Mouse (Mus musculus): ENCODE measurements around the gene Lsm11. TPM values are rescaled to one million over a fixed set of nuclear protein-coding genes. Genes with fewer than 3 reads are reported as not detected.
A peak's percentile ranks its signal among the peaks of the same experiment; 100 is the strongest.

Lsm11 gene
- polyA plus RNA-seq, 1 experiment from 2014 or later: 1.7 TPM

DNA sequence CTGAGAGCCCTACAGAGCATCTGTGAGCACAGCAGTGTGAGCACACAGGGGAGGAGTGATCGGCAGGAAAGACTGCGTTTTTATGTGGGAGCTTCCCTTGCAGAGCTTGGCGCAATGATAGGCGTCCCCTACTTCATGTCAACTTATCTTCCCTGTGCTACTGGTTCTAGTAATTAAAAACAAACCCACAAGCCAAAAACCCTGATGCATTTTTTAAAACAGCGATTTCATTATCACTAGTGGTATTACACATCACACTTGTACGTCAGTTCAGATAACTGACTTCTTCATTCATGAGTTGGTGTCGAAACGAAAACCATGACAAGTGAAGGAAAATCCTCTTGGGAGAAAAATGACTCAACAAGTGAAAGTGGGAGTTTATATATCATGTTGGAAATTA is 5.8 kb downstream of the Lsm11 start:
- Histone ChIP-seq H3K4me2 (ENCODE audit: low read depth, low read length) (no peak overlapping the region), H3K9ac (ENCODE audit: low read depth, low read length) (no peak overlapping the region), H3K27ac (ENCODE audit: low read length) (no peak overlapping the region), H3K27me3 (ENCODE audit: control insufficient read depth, insufficient read depth, low read depth, low read length) (no peaks in the 10 kb centered on the region), H3K4me3 (ENCODE audit: low read depth, low read length) (no peak overlapping the region), H3K36me3 (ENCODE audit: control insufficient read depth, insufficient read depth) (no peaks in the 10 kb centered on the region), H3K4me1 (ENCODE audit: control insufficient read depth, low read depth, low read length) (peaks cover 10% of the 10 kb centered on the region), H3K9me3 (replicated peaks; ENCODE audit: control insufficient read depth, low read length) (no peaks in the 10 kb centered on the region)
- no peak for ATAC-seq (ENCODE audit: low read depth)
- WGBS (ENCODE audit: insufficient replicate concordance): 58% methylated on average over 8 of the region's 8 CpGs

DNA sequence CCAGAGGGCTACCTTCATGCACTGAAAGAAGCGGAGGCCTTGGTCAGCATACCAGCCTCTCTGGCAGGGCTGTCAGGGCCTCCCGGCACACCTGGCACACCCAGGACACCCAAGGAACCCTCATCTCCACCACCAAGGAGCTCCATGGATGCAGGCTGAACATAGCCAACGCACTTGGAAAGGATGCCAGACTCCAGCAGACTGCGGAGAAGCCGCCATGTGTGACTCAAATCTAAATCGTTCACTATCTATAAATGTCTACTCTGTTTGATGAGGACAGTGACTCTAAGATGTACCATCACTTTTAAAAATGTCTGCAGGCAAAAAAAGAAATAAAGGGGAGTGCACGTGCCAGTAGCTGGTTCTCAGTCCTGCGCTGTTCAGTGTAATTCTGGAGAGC is 7.3 kb downstream of the Lsm11 start:
- ATAC-seq (ENCODE audit: low read depth): no peak
- WGBS (ENCODE audit: insufficient replicate concordance): 85% methylated on average over 8 of the region's 8 CpGs

DNA sequence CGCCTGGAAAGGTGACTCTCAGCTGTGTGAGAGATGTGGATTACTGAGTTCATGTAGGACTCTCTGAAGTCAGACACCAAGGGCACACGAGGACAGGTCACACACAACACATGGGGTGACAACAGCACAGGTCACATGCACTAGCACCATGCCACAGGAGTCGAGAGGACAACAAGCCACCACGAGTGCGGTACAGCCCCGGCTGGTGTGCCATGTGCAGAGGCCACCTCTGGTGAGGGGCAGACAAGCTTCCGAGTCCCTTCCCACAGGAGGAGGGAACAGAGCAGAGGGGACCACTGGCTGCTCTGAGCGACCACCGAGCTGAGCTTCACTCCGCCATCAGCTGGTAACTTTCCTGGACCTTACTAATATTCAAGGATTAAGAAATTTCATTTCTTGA is 12.0 kb downstream of the Lsm11 start:
- no peaks in the 10 kb centered on the region for H3K27me3 ChIP-seq (ENCODE audit: control insufficient read depth, insufficient read depth, low read depth, low read length)
- no peak overlapping the region for H3K27ac ChIP-seq (ENCODE audit: low read length)
- no peaks in the 10 kb centered on the region; the same call in 1 of the 2 replicates for H3K36me3 ChIP-seq (ENCODE audit: control insufficient read depth, insufficient read depth)
- no peaks in the 10 kb centered on the region for H3K4me1 ChIP-seq (ENCODE audit: control insufficient read depth, low read depth, low read length)
- H3K4me2 ChIP-seq (ENCODE audit: low read depth, low read length): no peak overlapping the region
- H3K4me3 ChIP-seq (ENCODE audit: low read depth, low read length): no peak overlapping the region
- WGBS (ENCODE audit: insufficient replicate concordance): 80% methylated on average over 10 of the region's 10 CpGs
- H3K9ac ChIP-seq (ENCODE audit: low read depth, low read length): no peak overlapping the region
- ATAC-seq (ENCODE audit: low read depth): no peak
- H3K9me3 ChIP-seq (replicated peaks; ENCODE audit: control insufficient read depth, low read length): no peaks in the 10 kb centered on the region

More for the DNA sequence above, 7.3 kb downstream of the Lsm11 start:
- Histone ChIP-seq H3K27me3 (ENCODE audit: control insufficient read depth, insufficient read depth, low read depth, low read length) (no peaks in the 10 kb centered on the region), H3K4me3 (ENCODE audit: low read depth, low read length) (no peak overlapping the region), H3K4me1 (ENCODE audit: control insufficient read depth, low read depth, low read length) (no peaks in the 10 kb centered on the region), H3K36me3 (ENCODE audit: control insufficient read depth, insufficient read depth) (no peaks in the 10 kb centered on the region), H3K9me3 (replicated peaks; ENCODE audit: control insufficient read depth, low read length) (no peaks in the 10 kb centered on the region), H3K4me2 (ENCODE audit: low read depth, low read length) (no peak overlapping the region), H3K9ac (ENCODE audit: low read depth, low read length) (no peak overlapping the region), H3K27ac (ENCODE audit: low read length) (no peak overlapping the region)

DNA sequence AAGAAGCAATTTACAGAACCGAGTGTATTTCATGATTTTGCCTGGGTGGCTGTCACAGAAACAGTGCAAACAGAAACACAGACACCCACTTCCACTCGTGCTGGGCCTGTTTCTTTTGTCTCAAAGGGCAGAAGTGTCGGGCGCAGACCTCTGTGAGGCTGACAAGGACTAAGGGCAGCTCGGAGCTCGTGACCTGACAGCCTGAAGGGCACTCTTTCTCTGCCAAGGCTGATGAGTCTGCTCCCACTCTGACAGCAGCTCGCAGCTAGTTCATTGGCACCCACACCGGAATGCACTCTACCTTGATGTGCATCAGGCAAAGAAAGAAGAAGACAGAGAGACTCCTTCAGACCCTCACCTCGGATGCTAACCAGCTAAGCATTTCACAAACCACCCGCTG is 15.2 kb downstream of the Lsm11 start:
- Histone ChIP-seq H3K36me3 (ENCODE audit: control insufficient read depth, insufficient read depth) (no peaks in the 10 kb centered on the region; the same call in 1 of the 2 replicates), H3K27ac (ENCODE audit: low read length) (no peak overlapping the region), H3K9ac (ENCODE audit: low read depth, low read length) (no peak overlapping the region), H3K9me3 (replicated peaks; ENCODE audit: control insufficient read depth, low read length) (no peaks in the 10 kb centered on the region), H3K4me3 (ENCODE audit: low read depth, low read length) (no peak overlapping the region), H3K4me1 (ENCODE audit: control insufficient read depth, low read depth, low read length) (no peaks in the 10 kb centered on the region), H3K4me2 (ENCODE audit: low read depth, low read length) (no peak overlapping the region), H3K27me3 (ENCODE audit: control insufficient read depth, insufficient read depth, low read depth, low read length) (no peaks in the 10 kb centered on the region)
- no peak for ATAC-seq (ENCODE audit: low read depth)
- 73% methylated on average over 10 of the region's 10 CpGs for WGBS (ENCODE audit: insufficient replicate concordance)

DNA sequence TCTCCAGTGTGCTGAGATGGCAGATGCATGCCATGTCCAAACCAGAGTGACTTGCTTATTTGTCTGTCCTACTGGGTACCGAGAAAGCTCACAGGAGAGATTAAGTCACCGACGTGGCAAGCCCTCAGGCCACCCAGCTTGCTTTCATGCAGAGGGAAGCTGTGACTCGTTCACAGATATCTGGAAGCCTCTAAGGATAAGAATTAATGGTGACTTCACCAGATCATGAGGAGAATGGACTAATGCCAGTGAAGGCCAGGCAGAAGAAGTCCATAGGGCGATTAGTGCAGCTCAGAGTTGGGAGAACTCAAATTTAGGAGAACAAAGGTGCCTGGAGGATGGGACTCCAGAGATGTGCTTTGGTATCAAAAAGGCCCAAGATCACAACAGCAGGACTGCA is 17.3 kb downstream of the Lsm11 start:
- Histone ChIP-seq H3K9ac (ENCODE audit: low read depth, low read length) (no peak overlapping the region), H3K9me3 (replicated peaks; ENCODE audit: control insufficient read depth, low read length) (no peaks in the 10 kb centered on the region), H3K27ac (ENCODE audit: low read length) (no peak overlapping the region), H3K27me3 (ENCODE audit: control insufficient read depth, insufficient read depth, low read depth, low read length) (no peaks in the 10 kb centered on the region), H3K4me2 (ENCODE audit: low read depth, low read length) (no peak overlapping the region), H3K4me3 (ENCODE audit: low read depth, low read length) (no peak overlapping the region), H3K4me1 (ENCODE audit: control insufficient read depth, low read depth, low read length) (no peaks in the 10 kb centered on the region), H3K36me3 (ENCODE audit: control insufficient read depth, insufficient read depth) (no peaks in the 10 kb centered on the region; the same call in 1 of the 2 replicates)
- ATAC-seq (ENCODE audit: low read depth): no peak
- WGBS (ENCODE audit: insufficient replicate concordance): 55% methylated on average over 5 of the region's 5 CpGs

DNA sequence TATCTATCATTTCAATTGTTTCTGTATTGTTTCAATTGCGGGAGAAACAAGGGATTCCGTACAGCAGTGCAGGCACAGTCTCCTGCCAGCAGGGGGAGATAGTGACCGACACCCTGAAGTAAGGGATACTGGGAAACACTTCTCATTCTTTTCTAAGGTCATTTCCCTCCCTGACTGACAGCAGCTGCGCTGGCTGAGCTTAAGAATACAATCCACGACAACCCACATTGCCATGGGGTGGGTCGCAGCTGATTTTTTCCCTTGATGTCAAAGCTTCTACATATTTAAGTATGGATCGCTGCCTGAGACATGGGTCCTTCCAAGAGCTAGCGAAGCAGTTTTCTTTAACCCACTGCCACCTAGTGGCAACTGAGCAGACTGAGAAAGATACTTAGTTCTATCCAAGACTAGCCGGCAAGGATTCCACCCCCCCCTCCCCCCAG is 18.1 kb downstream of the Lsm11 start:
- peak overlapping the region; percentile 56 for H3K4me3 ChIP-seq (ENCODE audit: low read depth, low read length)
- peak overlapping the region; percentile 78 for H3K4me2 ChIP-seq (ENCODE audit: low read depth, low read length)
- H3K27ac ChIP-seq (ENCODE audit: low read length): no peak overlapping the region
- under 1% methylated on average over 9 of the region's 9 CpGs for WGBS (ENCODE audit: insufficient replicate concordance)
- peak overlapping the region; percentile 52 for H3K9ac ChIP-seq (ENCODE audit: low read depth, low read length)
- H3K27me3 ChIP-seq (ENCODE audit: control insufficient read depth, insufficient read depth, low read depth, low read length): no peaks in the 10 kb centered on the region
- H3K36me3 ChIP-seq (ENCODE audit: control insufficient read depth, insufficient read depth): no peaks in the 10 kb centered on the region; the same call in 1 of the 2 replicates
- ATAC-seq (ENCODE audit: low read depth): peak; percentile 82
- H3K9me3 ChIP-seq (replicated peaks; ENCODE audit: control insufficient read depth, low read length): no peaks in the 10 kb centered on the region
- no peaks in the 10 kb centered on the region; the same call in 1 of the 2 replicates for H3K4me1 ChIP-seq (ENCODE audit: control insufficient read depth, low read depth, low read length)

DNA sequence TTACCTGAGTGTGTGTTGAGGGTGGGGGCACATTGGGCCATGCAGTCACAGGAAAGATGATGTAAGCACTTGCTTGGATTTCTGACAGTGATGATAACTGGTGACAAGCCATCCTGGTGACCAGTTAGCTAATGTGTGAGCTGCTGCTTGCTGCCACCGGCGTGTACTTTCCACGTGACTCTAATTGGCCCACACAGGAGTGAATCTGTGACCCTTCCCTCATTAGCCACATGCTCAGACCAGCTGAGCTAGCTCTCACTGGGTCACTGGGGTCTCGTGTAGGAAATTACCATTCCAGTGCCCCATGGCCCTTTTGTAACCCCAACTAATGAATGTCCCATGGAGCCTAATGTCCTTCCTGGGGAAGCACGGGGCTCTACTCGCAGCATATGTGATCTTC is 19.3 kb downstream of the Lsm11 start:
- WGBS (ENCODE audit: insufficient replicate concordance): 51% methylated on average over 6 of the region's 6 CpGs
- H3K9ac ChIP-seq (ENCODE audit: low read depth, low read length): no peak overlapping the region
- H3K27ac ChIP-seq (ENCODE audit: low read length): no peak overlapping the region
- no peaks in the 10 kb centered on the region for H3K36me3 ChIP-seq (ENCODE audit: control insufficient read depth, insufficient read depth)
- H3K4me2 ChIP-seq (ENCODE audit: low read depth, low read length): no peak overlapping the region
- H3K4me3 ChIP-seq (ENCODE audit: low read depth, low read length): no peak overlapping the region
- no peak for ATAC-seq (ENCODE audit: low read depth)
- no peaks in the 10 kb centered on the region for H3K9me3 ChIP-seq (replicated peaks; ENCODE audit: control insufficient read depth, low read length)
- H3K27me3 ChIP-seq (ENCODE audit: control insufficient read depth, insufficient read depth, low read depth, low read length): no peaks in the 10 kb centered on the region
- no peaks in the 10 kb centered on the region; the same call in 1 of the 2 replicates for H3K4me1 ChIP-seq (ENCODE audit: control insufficient read depth, low read depth, low read length)

DNA sequence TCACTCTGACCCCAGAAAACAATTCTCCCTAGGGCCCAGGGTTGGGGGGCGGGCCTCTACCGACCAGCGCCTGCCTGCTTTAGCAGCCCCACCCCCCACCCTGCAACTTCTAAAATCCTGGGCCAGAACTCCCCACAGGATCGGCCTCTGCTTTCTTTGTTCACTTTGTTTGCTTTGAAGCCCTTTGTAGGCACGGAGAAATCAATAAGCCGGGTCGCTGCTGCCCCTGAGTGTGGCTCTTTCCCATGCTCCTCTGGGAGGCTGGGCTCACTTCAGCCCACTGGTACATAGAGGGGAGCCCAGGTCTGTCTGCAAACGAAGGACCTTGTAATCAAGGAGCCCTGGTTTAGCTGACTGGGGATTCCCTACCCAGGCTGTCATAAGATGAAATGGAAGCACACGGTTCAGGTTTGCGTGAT is 23.2 kb downstream of the Lsm11 start:
- Histone ChIP-seq H3K27ac (ENCODE audit: low read length) (no peak overlapping the region), H3K27me3 (ENCODE audit: control insufficient read depth, insufficient read depth, low read depth, low read length) (no peaks in the 10 kb centered on the region), H3K9ac (ENCODE audit: low read depth, low read length) (no peak overlapping the region), H3K4me2 (ENCODE audit: low read depth, low read length) (peak overlapping the region; percentile 10; the same call in 1 of the 2 replicates), H3K9me3 (replicated peaks; ENCODE audit: control insufficient read depth, low read length) (no peaks in the 10 kb centered on the region), H3K4me1 (ENCODE audit: control insufficient read depth, low read depth, low read length) (no peaks in the 10 kb centered on the region; the same call in 1 of the 2 replicates), H3K4me3 (ENCODE audit: low read depth, low read length) (no peak overlapping the region), H3K36me3 (ENCODE audit: control insufficient read depth, insufficient read depth) (no peaks in the 10 kb centered on the region)
- 31% methylated on average over 10 of the region's 10 CpGs for WGBS (ENCODE audit: insufficient replicate concordance)
- ATAC-seq (ENCODE audit: low read depth): no peak

DNA sequence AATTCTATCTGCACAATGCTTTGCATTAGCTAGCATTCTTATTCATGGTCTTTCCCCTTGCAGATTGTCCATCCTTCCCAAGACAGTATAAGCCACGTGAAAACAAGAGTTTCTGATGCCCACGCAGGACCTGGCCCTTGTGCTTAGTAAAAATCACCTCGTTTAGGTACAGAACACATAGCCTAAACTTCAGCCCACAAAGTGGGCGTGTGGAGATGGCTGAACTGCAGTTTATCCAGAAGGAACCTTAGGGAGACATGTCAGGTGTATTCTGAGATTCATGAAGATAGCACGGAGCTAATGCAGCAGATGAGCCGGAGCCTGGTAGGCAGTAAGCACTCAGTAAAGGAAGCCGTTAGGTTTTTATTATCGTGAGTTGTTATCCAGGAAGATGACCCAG is 23.7 kb downstream of the Lsm11 start:
- H3K9ac ChIP-seq (ENCODE audit: low read depth, low read length): no peak overlapping the region
- no peak for ATAC-seq (ENCODE audit: low read depth)
- WGBS (ENCODE audit: insufficient replicate concordance): 52% methylated on average over 8 of the region's 8 CpGs
- H3K4me2 ChIP-seq (ENCODE audit: low read depth, low read length): peak overlapping the region; percentile 10; the same call in 1 of the 2 replicates
- H3K27me3 ChIP-seq (ENCODE audit: control insufficient read depth, insufficient read depth, low read depth, low read length): no peaks in the 10 kb centered on the region
- H3K4me1 ChIP-seq (ENCODE audit: control insufficient read depth, low read depth, low read length): no peaks in the 10 kb centered on the region; the same call in 1 of the 2 replicates
- H3K27ac ChIP-seq (ENCODE audit: low read length): no peak overlapping the region
- H3K4me3 ChIP-seq (ENCODE audit: low read depth, low read length): no peak overlapping the region
- H3K36me3 ChIP-seq (ENCODE audit: control insufficient read depth, insufficient read depth): no peaks in the 10 kb centered on the region
- no peaks in the 10 kb centered on the region for H3K9me3 ChIP-seq (replicated peaks; ENCODE audit: control insufficient read depth, low read length)

Data from liver, embryonic 16.5 days (tissue).